Mouse (Mus musculus) heart, postnatal 25 days (tissue): ENCODE measurements around the gene Nradd. TPM values are rescaled to one million over a fixed set of nuclear protein-coding genes. Genes with fewer than 3 reads are reported as not detected.

Experiments
- DNase-seq: peaks from one replicate; pipeline ENCODE4 v3.0.0; 2022; ENCODE audit warnings: low spot score
- intact Hi-C: fragments of 180-260 bp; cut with DNase I; formaldehyde crosslinking; loops from one replicate; pipeline ENCODE4 v1.15.1; 2025
- total RNA-seq, 2 experiments: library from RNA; stranded (reverse); gene quantifications; 2 replicates each; pipeline ENCODE4 v1.2.3; 2021

Nradd gene
- total RNA-seq, 2 experiments from 2014 or later, result 1.1 to 2.0 TPM

- intact Hi-C loops, result no loop called here
- DNase-seq, result peak; percentile 96
These were observed 29.6 kb upstream of the Nradd start, which contains the start of gene Nbeal2 for GRCm38 (mm10) chr9:110653655-110654461. Gene Nbeal2, minus strand, starts transcription at chr9:110654161.

DNA sequence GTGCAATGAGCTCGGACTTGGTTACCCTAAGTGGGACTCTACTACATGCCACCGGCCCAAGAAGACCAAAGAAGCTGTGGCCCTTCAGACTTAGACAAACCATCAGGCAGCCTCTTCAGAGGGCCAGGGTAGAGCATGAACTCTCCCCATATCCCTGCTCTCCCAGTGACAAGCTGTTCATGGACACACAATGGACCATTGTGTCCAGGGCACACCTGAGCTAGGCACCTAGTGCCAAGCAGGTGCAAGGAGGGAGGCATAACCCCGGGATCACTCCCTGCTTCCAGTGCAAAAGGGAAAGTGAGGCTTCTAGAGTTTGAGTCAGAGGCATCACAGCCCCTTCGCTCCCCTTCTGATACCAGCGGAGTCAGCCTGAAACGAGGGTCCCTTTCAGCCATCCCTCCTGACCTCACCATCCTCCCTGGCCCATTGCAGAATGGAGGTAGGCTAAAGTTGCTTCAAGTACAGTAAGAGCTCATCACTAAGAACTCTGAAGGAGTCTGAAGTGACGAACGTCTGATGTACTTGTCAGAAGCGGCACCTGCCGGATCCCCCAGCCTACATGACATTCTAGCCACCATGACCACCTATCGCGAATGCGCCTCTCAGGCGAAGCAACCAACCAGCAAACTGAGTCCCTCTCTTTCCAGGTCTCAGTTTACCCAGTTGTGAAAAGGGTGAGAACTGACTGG is 28.9 kb upstream of the Nradd start:
- intact Hi-C loops, result no loop called here
- DNase-seq, result no peak

DNA sequence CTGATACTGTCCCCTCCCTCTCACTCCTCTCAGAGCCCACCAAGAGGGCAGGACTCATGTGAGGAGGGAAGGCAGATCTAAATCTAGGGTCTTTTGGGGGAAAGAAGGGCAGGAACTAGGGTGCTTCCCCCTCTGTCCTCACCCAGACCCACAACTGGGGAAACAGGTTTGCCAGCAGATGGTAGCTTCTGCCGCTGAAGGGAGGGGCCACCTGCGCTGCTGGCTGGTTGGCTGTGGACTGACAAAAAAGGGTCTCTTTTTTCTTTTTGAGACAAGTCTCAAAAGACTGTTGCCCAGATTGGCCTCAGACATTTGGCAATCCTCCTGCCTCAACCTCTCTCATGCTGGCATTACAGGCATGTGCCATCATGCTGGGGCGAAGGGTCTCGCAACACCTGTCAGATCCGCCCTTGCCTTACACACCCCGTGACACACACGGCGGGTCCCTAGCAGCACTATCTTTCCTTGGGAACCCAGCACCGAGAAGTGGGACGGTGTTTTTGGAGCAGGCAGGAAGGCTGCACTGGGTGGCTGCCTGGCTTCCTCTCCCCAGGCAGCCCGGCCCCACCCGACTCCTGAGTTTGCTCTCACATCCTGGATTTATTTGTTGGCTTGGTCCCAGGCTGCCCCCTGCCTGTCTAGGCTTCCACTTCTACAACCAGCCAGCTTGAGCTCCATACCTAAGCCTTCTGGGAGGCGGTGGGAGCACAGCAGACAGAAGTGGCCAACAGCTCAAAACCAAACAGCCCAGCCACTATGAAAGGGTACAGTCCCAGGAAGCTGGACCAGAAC is 27.9 kb upstream of the Nradd start:
- intact Hi-C loops, result no loop called here
- peak; percentile 51 for DNase-seq

GRCm38 (mm10) chr9:110649775-110650174 is 25.5 kb upstream of the Nradd start:
- intact Hi-C loops, result loop anchor here (10.0 kb wide), 1 partner anchor 225 kb away; the partner anchor contains the start of gene Als2cl
- no peak for DNase-seq

DNA sequence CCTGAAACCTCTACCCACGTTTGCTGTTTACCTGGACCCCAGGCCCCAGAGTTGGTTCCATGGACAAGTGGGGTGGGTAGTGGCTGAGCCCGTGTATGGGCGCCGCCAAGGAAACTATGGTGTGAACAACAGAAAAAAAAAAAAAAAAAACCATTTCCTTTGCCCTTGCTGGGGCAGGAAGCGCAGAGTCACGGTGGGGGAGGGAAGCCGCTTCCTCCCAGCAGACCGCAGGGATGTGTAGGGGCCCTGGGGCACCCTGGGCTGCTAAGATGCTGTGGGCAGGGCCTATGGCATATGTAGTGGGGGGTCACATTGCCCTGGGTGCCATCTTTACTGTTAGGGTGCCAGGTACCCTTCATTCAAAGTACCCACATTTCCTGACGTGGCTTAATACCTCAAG is 21.0 kb upstream of the Nradd start:
- DNase-seq, result no peak
- intact Hi-C loops, result loop anchor here (10.0 kb wide), 1 partner anchor 230 kb away; the partner anchor contains the start of gene Als2cl

- intact Hi-C loops, result loop anchor here (10.0 kb wide), 1 partner anchor 231 kb away; the partner anchor contains the start of gene Als2cl
- no peak for DNase-seq
These were observed 20.0 kb upstream of the Nradd start for GRCm38 (mm10) chr9:110644295-110644694.

DNA sequence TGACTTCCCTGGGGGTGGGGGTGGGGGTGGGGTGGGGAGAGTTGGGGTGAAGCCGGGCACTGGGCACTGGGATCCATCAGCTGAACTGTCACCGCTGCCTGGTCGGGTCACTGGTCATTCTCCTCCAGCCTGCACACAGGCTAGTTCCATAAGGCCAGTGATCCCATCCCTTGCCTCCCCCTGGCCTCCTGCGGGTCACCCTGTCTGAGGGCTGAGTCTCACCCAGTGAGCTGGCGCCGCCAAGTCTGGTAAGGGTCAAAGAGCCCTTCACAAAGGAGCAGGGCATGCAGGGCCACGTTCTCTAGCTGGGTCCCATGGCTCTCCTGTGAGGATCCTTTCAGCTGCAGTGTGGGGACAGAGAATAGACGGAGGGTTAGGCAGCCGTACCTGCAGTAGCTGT is 19.5 kb upstream of the Nradd start:
- intact Hi-C loops, result loop anchor here (10.0 kb wide), 1 partner anchor 231 kb away; the partner anchor contains the start of gene Als2cl

DNA sequence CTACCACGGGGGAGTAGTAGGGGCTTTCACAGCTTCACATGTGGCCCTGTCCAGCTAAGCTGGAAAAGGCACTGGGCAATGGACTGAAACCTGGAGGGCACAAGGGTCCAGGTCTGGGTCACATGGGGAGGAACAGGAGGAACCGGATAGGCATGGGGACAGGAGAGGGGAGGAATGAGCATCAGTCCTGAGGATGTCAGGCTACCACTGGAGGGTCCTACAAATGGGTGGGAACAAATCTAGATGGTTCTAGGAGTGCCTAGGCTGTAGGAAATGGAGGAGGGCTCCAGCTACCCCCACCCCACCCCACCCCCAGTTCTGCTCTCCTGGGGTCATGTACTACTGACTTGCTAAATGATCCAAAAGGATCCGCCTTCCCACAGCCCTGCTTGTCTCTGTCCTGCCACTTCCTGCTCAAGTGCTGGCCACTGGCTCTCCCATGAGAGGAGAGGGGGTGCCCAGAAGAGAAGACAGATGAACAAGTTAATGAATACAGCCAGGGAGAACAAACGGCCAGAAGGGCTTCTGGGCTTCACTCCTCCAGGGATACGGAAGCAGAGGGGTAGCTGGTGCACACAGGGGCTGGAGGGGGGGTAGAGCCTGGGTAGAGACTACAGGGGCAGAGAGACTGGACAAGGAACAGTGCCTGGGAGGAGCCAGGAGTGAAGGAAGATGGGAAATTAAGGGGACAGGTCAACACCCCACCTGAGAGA is 18.7 kb upstream of the Nradd start:
- intact Hi-C loops, result loop anchor here (10.0 kb wide), 1 partner anchor 232 kb away; the partner anchor contains the start of gene Als2cl
- no peak for DNase-seq

More for the DNA sequence above, 19.5 kb upstream of the Nradd start:
- DNase-seq, result no peak

GRCm38 (mm10) chr9:110641006-110641405 is 16.8 kb upstream of the Nradd start:
- no peak for DNase-seq
- intact Hi-C loops, result loop anchor here (10.0 kb wide), 1 partner anchor 234 kb away; the partner anchor contains the start of gene Als2cl

DNA sequence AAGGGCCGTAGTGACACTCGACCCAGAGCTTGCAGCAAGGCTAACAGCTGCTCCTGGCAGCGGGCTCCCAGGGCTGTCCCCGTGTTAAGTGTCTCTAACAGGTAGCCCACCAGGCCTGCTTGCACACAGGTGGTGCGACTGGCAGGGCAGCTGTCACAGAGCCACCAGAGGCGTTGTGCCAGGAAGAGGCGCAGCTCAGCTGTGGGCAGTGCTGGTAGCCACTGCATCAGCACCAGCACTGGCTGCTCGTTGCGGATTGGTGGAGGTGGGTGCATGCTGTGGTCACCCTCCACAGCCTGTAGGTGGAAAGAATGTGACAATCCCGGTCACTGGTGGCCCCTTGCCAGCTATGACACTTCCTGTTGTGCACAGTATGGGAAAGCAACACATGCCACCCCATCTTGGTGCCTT is 14.4 kb upstream of the Nradd start:
- no peak for DNase-seq
- intact Hi-C loops, result no loop called here

DNA sequence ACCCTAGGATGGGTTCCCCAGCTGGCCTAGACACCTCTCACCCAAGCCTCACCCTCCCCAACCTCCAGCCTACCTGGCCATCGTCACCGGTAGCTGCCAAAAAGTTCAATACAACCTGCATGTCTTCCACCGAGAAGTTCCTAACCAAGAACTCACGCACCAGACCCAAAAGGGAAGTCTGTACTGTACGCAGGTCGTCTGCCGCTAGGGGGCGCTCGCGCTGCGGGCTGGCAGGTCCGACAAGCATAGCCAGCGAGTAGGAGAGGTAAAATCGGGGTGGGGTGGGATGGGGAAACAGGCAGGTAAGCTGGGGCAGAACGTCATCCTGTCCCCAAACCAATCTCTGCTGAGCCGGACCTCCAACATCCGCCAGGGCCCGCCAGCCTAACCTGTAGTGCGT is 11.0 kb upstream of the Nradd start:
- peak; percentile 61 for DNase-seq
- intact Hi-C loops, result loop anchor here (1.0 kb wide), 1 partner anchor 74 kb away; no protein-coding TSS in a partner anchor

DNA sequence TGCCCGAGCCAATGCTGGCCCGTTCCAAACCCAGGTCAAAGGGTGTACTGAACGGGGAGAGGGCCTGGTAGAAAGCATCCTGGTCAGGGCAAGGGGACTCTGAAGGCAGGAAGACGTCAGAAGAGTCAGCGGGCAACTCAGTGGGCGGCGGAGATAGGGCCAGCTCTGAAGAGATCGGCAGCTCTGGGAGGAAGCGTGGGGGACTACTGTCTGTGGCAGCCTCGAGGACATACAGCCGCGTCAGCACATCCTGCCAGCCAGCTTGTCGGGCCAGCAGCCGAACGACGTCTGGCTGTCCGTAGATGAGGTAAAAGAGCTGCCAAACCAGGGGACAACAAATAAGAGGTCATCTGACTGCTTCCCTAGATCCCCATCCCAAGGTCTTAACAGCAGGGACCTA is 9.6 kb upstream of the Nradd start:
- intact Hi-C loops, result no loop called here

GRCm38 (mm10) chr9:110632671-110633070 is 8.4 kb upstream of the Nradd start:
- no peak for DNase-seq
- intact Hi-C loops, result no loop called here

More for the DNA sequence above, 9.6 kb upstream of the Nradd start:
- DNase-seq, result no peak

DNA sequence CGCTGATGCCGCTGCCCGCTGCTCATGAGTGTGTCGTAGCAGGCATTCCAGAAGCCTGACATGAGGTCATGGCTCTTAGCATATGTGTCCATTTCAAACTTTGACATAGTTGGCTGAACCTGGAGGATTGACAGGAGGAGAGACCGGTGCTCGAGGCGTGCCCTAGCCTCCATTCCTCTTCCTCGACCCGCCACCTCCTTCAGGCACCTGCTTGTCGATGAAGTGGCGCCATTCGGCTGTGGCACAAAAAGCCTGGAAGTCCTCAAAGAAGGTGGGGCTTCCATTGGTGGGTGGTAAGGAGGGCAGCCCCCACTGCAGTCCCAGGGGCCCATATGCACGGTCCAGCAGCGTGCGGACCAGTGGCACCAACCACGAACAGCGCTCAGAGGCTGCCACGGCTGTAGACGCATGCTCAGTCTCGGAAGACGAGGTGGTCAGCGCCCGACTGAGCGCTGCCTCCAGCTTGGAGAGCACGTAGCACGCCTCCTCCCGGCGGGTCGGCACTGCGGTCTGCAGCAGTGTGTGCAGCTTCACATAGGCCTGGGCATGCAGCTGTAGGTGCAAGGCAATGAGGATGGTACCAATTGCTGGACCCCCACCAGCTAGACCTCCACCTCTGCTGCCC is 7.5 kb upstream of the Nradd start:
- intact Hi-C loops, result no loop called here
- no peak for DNase-seq

DNA sequence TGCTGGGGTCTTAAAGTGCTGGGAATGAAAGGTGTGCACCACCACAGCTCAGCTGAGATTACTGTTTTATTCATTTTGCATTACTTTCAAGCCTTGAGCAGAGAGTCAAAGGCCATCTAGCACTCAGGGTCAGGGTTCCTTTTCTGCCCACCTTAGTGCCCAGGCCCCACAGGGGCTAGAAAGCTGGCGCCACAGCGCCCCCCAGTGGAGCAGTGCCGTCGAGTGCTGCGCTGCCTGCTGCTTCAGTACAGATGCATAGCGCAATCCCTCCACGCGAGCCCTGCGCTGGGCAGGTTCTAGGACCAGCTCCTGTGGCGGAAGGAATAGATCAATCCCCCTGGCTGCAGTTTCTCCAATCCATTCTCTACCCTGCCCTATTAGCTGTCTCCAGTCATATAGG is 6.9 kb upstream of the Nradd start:
- DNase-seq, result no peak
- intact Hi-C loops, result no loop called here

GRCm38 (mm10) chr9:110630171-110630570 is 5.9 kb upstream of the Nradd start:
- DNase-seq, result no peak
- intact Hi-C loops, result no loop called here

DNA sequence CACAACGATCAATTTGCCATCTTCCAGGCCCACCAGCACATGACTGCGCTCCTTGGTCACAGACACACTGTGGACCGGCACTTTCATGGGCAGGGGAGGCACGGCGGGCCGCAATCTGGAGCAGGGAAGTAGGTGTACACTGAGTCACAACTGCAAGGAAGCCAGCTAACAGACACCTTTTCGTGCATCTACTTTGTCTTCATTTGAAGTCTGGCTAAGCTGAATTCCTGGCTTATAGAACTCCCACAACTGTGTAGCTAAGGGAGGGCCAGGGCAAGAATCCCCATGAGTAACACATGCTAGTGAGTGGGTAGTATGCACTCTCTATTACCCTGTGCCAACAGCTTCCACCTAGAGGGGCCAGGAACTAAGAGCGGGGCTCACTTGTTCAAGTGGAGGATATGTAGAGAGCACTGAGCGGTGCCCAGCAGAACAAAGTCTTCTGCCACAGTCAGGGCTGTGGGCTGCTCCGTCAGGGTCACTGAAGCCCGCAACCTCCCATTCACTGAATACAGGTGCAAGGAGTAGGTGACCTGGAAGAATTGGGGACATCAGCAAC is 1.2 kb upstream of the Nradd start:
- intact Hi-C loops, result loop anchor here (5.0 kb wide), 1 partner anchor 178 kb away; no protein-coding TSS in a partner anchor

GRCm38 (mm10) chr9:110623416-110624195 is 646 bp downstream of the Nradd start:
- intact Hi-C loops, result no loop called here
- no peak for DNase-seq

More for the DNA sequence above, 1.2 kb upstream of the Nradd start:
- no peak for DNase-seq
